Mouse (Mus musculus) liver, embryonic 14.5 days (tissue): ENCODE measurements around the gene Dnajc10.

Experiments
- CTCF ChIP-seq: IDR thresholded peaks from 2 replicates; pipeline ENCODE4 v1.5.1; 2016; ENCODE audit warnings: antibody characterized with exemption, low read depth, control low read depth
- EP300 ChIP-seq: IDR thresholded peaks from 2 replicates; pipeline ENCODE4 v1.6.1; 2016; ENCODE audit warnings: antibody characterized with exemption, low read depth

DNA sequence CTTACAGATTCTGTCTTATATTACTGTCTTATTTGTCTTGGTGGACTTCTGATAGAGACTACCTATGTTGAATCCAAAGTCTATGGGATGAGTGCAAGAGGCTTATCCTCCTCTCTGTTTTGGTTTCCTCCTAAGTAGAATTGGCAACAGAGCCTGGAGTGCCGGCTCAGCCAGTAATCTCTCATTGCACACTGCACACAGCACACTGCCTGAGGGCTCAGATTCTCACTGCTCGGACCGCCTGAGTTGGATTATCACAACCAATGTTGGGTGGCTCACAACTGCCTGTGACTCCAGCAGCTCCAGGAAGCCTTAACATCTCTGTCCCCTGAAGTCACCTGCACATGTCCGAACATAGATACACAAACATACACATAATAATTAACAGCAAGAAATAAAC lies 3.9 kb upstream of the Dnajc10 start:
- no peak for TF ChIP-seq CTCF
- no peak for TF ChIP-seq EP300
